Mouse (Mus musculus): ENCODE results near the gene Tpcn1. TPM values are rescaled to one million over a fixed set of nuclear protein-coding genes. Genes with fewer than 3 reads are reported as not detected.
A peak's percentile ranks its signal among the peaks of the same experiment; 100 is the strongest.

Gene Tpcn1
- polyA plus RNA-seq (2015; fragmentation: Nextera tagmentation; extraction: Ambion mirVana): 30.6 and 34.1 TPM in 2 replicates

DNA sequence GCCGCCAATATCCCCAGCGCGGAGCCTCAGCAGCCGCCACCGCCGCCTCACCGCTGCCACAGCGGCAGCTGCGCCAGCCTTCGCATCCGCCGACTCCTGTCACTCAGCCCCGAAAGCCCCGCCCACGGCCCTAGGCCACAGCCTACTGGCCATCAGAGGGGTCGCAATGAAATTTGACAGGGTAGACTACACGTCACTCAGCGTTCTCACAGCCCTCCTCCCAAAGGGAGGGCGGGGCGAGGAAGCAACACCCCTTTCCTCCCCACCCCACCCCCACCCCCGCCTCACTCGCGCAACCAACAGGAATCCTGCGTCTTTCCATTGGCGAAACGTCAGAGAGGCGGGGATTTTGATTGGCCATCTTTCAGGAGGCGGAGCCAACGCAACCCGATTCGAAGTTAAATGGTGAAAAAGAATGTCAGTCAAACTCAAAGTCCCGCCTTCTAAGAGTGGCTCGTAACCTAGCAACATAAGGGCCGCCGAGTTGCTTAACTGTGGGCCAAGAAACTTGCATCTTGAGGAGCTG lies at the start of gene Tpcn1, which contains the start of gene Iqcd:
Tpcn1 (minus strand) TSS at position 105 of the 526 bp plus-strand sequence.
Iqcd (plus strand) TSS at position 448 of the 526 bp plus-strand sequence.
- H3K4me2 ChIP-seq (replicated peaks; ENCODE audit: low read depth, low read length): peak within 1 kb of the TSS; percentile 93
- peak within 1 kb of the TSS; percentile 82 for H3K4me3 ChIP-seq (ENCODE audit: low read length)
- ATAC-seq (ENCODE audit: low FRiP score, low TSS enrichment): peak; percentile 96
- H3K27me3 ChIP-seq (ENCODE audit: insufficient read depth, low read length): no peaks in the 10 kb centered on the region
- H3K36me3 ChIP-seq (ENCODE audit: insufficient read depth, low read length): peaks cover 8% of the 10 kb centered on the region; the same call in 1 of the 2 replicates
- H3K27ac ChIP-seq (ENCODE audit: low read length): peak within 1 kb of the TSS; percentile 65
- 0% methylated on average over 35 of the region's 35 CpGs for WGBS
- H3K9ac ChIP-seq (replicated peaks; ENCODE audit: low read length): peak within 1 kb of the TSS; percentile 86
- peaks cover 25% of the 10 kb centered on the region for H3K4me1 ChIP-seq (ENCODE audit: insufficient read depth, low read length)
- no peaks in the 10 kb centered on the region for H3K9me3 ChIP-seq (ENCODE audit: low read length)

DNA sequence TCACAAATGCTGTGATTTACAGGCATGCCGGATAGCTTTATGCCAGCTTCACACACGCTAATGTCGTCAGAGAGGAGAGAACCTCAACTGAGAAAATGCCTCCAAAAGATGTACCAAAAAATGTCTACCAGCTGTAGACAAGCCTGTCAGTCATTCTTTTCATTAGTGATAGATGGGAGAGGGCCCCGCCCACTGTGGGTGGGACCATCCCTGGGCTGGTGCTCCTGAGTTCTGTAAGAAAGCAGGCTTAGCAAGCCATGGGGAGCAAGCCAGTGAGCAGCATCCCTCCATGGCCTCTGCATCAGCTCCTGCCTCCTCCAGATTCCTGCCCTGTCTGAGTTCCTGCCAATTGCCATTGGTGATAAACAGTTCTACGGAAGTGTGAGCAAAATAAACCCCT lies 47.2 kb upstream of the Tpcn1 start:
- peaks cover 8% of the 10 kb centered on the region for H3K9me3 ChIP-seq (ENCODE audit: low read length)
- H3K36me3 ChIP-seq (ENCODE audit: insufficient read depth, low read length): no peaks in the 10 kb centered on the region
- 69% methylated on average over 5 of the region's 5 CpGs for WGBS
- no peak overlapping the region for H3K27ac ChIP-seq (ENCODE audit: low read length)
- H3K4me2 ChIP-seq (replicated peaks; ENCODE audit: low read depth, low read length): no peak overlapping the region
- 0 out of 2 replicates have a peak, but pooled peaks cover 7% of the 10 kb centered on the region for H3K27me3 ChIP-seq (ENCODE audit: insufficient read depth, low read length)
- no peaks in the 10 kb centered on the region for H3K4me1 ChIP-seq (ENCODE audit: insufficient read depth, low read length)
- no peak overlapping the region for H3K9ac ChIP-seq (replicated peaks; ENCODE audit: low read length)
- no peak overlapping the region for H3K4me3 ChIP-seq (ENCODE audit: low read length)
- ATAC-seq (ENCODE audit: low FRiP score, low TSS enrichment): no peak

DNA sequence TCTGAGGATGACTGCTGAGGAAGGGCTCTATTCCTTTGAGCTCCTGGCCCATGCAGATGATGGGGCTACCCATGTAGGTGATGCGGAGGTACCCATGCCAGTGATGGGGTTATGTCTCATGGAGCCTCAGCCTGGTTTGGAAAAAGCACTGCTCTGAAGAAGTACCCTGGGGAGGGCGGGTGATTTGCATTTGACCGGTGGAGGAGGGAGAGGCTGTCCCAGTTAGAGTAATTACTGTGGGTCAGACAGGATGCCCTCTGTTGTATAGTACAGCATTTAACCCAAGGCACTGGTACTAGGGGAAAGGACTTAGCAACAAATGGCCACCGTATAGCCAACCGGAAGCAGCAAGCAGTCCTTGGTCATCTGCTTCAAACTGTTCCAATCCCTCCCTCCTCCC lies 46.4 kb upstream of the Tpcn1 start:
- ATAC-seq (ENCODE audit: low FRiP score, low TSS enrichment): no peak
- Histone ChIP-seq H3K9ac (replicated peaks; ENCODE audit: low read length) (no peak overlapping the region), H3K9me3 (ENCODE audit: low read length) (peaks cover 8% of the 10 kb centered on the region), H3K4me3 (ENCODE audit: low read length) (no peak overlapping the region), H3K4me1 (ENCODE audit: insufficient read depth, low read length) (no peaks in the 10 kb centered on the region), H3K4me2 (replicated peaks; ENCODE audit: low read depth, low read length) (no peak overlapping the region), H3K36me3 (ENCODE audit: insufficient read depth, low read length) (no peaks in the 10 kb centered on the region), H3K27ac (ENCODE audit: low read length) (no peak overlapping the region), H3K27me3 (ENCODE audit: insufficient read depth, low read length) (peaks cover 14% of the 10 kb centered on the region; the same call in 1 of the 2 replicates)
- 27% methylated on average over 5 of the region's 5 CpGs for WGBS

DNA sequence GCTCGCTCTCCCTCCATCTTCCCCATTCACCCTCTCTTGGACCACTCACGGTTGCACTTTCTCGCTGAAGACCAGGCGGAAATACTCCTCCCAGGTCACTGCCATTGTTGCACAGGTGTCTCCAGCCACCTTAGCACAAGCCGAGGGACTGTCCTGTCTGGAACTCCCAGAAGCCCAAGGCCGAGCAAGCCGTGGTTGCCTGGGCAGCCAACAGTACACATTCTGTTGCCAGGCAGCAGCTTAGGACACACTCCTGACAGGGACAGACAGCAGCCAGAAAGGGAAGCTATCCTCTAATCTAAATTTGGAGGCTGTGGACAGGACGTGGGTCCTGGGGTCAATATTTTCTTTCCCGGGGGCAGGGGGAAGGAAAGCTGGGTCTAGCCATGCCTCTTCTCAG lies 45.7 kb upstream of the Tpcn1 start, which contains the start of gene Cfap73:
Cfap73 (minus strand) TSS at position 105 of the 400 bp plus-strand sequence.
- Histone ChIP-seq H3K9me3 (ENCODE audit: low read length) (peaks cover 8% of the 10 kb centered on the region), H3K27ac (ENCODE audit: low read length) (no peak within 1 kb of the TSS), H3K27me3 (ENCODE audit: insufficient read depth, low read length) (peaks cover 15% of the 10 kb centered on the region; the same call in 1 of the 2 replicates), H3K4me2 (replicated peaks; ENCODE audit: low read depth, low read length) (no peak within 1 kb of the TSS), H3K4me3 (ENCODE audit: low read length) (no peak within 1 kb of the TSS), H3K36me3 (ENCODE audit: insufficient read depth, low read length) (no peaks in the 10 kb centered on the region), H3K4me1 (ENCODE audit: insufficient read depth, low read length) (no peaks in the 10 kb centered on the region), H3K9ac (replicated peaks; ENCODE audit: low read length) (no peak within 1 kb of the TSS)
- no peak for ATAC-seq (ENCODE audit: low FRiP score, low TSS enrichment)
- WGBS: 51% methylated on average over 9 of the region's 9 CpGs

DNA sequence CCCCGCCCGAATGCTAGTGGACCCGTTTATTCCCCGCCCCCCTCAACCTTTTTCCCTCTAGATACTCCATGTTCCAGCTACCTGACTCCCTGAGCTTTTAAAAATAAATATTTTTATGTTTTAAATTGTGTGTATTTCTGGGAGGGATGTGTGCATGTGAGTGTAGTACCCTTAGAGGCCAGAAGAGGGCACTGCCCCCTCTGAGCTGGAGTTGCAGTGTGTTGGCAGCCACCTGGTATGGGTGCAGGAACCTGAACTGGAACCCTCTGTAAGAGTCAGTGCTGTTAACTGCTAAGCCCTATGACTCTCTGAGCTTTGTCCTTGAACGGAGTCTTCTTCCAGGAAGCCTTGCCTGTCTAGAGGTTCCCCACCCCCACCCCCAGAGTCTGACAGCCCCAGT lies 43.4 kb upstream of the Tpcn1 start:
- Histone ChIP-seq H3K4me1 (ENCODE audit: insufficient read depth, low read length) (no peaks in the 10 kb centered on the region), H3K9ac (replicated peaks; ENCODE audit: low read length) (no peak overlapping the region), H3K9me3 (ENCODE audit: low read length) (peaks cover 8% of the 10 kb centered on the region), H3K36me3 (ENCODE audit: insufficient read depth, low read length) (peaks cover 16% of the 10 kb centered on the region), H3K27ac (ENCODE audit: low read length) (no peak overlapping the region), H3K4me3 (ENCODE audit: low read length) (no peak overlapping the region), H3K4me2 (replicated peaks; ENCODE audit: low read depth, low read length) (no peak overlapping the region), H3K27me3 (ENCODE audit: insufficient read depth, low read length) (peaks cover 15% of the 10 kb centered on the region; the same call in 1 of the 2 replicates)
- 88% methylated on average over 5 of the region's 5 CpGs for whole genome bisulfite sequencing
- no peak for ATAC-seq (ENCODE audit: low FRiP score, low TSS enrichment)

DNA sequence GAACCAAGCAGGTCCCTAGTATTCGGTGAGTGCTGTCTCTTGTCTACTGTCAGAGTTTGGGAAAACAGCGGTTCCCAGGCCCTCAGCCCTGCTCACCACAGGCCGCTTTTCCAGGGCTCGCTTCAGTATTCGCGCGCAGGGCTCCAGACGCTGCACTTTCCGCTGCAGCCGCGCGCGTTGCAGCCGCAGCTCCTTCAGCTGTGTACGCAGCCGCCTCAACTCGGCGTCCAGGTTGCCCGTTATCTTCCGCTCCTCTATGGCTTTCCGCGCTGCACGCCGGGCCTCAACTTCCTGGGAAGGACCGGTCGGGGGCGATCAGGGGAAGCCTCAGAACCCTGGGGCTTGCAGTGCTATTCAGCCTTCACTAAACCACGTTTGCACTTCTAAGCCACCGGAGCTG lies 42.7 kb upstream of the Tpcn1 start:
- peaks cover 15% of the 10 kb centered on the region; the same call in 1 of the 2 replicates for H3K27me3 ChIP-seq (ENCODE audit: insufficient read depth, low read length)
- H3K4me2 ChIP-seq (replicated peaks; ENCODE audit: low read depth, low read length): peak overlapping the region; percentile 51
- H3K36me3 ChIP-seq (ENCODE audit: insufficient read depth, low read length): peaks cover 19% of the 10 kb centered on the region
- no peak overlapping the region for H3K27ac ChIP-seq (ENCODE audit: low read length)
- H3K4me3 ChIP-seq (ENCODE audit: low read length): peak overlapping the region; percentile 21; the same call in 1 of the 2 replicates
- 6% methylated on average over 29 of the region's 29 CpGs for WGBS
- ATAC-seq (ENCODE audit: low FRiP score, low TSS enrichment): no peak
- no peaks in the 10 kb centered on the region for H3K4me1 ChIP-seq (ENCODE audit: insufficient read depth, low read length)
- H3K9me3 ChIP-seq (ENCODE audit: low read length): peaks cover 8% of the 10 kb centered on the region
- H3K9ac ChIP-seq (replicated peaks; ENCODE audit: low read length): 0 out of 2 replicates have a peak overlapping the region, but pooled peaks have one; percentile 24

DNA sequence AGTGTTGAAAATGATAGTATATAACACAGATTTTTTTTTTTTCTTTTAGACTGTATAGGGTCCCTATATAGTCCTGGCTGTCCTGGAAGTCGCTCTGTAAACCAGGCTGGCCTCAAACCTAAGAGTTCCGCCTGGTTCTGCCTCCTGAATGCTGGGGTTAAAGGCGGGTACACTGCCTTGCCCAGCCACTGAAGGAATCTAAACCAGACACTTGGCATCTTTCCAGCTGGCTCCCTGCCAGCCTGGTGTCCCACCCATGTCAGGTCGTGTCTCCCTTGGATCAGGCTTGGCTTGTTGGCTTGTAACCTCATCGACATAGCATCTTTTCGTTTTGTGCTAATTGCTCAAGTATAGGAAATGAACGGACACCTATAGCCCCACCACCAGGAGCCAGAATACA lies 40.2 kb upstream of the Tpcn1 start:
- ATAC-seq (ENCODE audit: low FRiP score, low TSS enrichment): no peak
- H3K27me3 ChIP-seq (ENCODE audit: insufficient read depth, low read length): peaks cover 15% of the 10 kb centered on the region; the same call in 1 of the 2 replicates
- peaks cover 44% of the 10 kb centered on the region for H3K36me3 ChIP-seq (ENCODE audit: insufficient read depth, low read length)
- H3K4me3 ChIP-seq (ENCODE audit: low read length): no peak overlapping the region
- H3K27ac ChIP-seq (ENCODE audit: low read length): no peak overlapping the region
- no peaks in the 10 kb centered on the region for H3K4me1 ChIP-seq (ENCODE audit: insufficient read depth, low read length)
- no peak overlapping the region for H3K4me2 ChIP-seq (replicated peaks; ENCODE audit: low read depth, low read length)
- WGBS: 61% methylated on average over 7 of the region's 7 CpGs
- H3K9ac ChIP-seq (replicated peaks; ENCODE audit: low read length): no peak overlapping the region
- H3K9me3 ChIP-seq (ENCODE audit: low read length): peaks cover 8% of the 10 kb centered on the region

DNA sequence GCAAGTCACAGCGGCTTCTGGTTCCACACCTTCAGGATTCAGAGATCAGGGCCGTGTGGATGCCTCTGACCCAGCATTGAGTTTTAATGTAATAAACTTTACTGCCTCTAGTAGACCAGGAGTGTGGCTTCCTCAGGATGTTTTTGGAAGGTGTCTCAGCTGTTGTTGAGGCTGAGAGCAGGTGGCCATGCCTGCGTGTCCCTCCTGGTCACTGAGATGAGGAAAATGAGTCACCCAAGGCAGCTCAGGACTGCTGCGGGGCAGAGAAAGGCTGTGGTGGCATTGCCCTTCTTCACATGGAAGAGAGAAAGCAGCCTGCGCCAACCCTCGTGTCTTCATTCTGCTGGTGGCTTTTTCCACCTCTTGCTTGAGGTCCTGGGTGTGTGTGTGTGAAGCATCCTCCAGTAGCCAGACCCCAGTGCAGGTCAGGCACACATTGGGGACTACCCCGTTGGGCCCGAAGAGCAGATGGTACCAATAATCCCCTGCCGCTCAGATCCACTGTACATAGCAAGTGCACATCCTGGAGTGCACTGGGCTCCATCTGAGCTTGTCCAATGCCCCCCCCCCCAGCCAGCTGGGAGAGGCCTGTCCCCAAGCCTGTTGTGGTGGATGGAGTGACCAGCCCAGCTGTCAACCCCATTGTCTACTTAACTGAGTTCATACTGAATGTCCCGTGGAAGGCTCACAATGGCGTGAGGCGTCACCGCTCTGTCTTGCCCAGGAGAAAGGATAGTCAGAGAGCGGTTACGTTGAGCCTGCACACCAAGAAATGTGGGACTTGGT lies 39.2 kb upstream of the Tpcn1 start:
- Histone ChIP-seq H3K27me3 (ENCODE audit: insufficient read depth, low read length) (peaks cover 15% of the 10 kb centered on the region; the same call in 1 of the 2 replicates), H3K4me1 (ENCODE audit: insufficient read depth, low read length) (no peaks in the 10 kb centered on the region), H3K9me3 (ENCODE audit: low read length) (peaks cover 8% of the 10 kb centered on the region), H3K4me2 (replicated peaks; ENCODE audit: low read depth, low read length) (no peak overlapping the region), H3K9ac (replicated peaks; ENCODE audit: low read length) (no peak overlapping the region), H3K36me3 (ENCODE audit: insufficient read depth, low read length) (peaks cover 51% of the 10 kb centered on the region), H3K27ac (ENCODE audit: low read length) (no peak overlapping the region), H3K4me3 (ENCODE audit: low read length) (no peak overlapping the region)
- ATAC-seq (ENCODE audit: low FRiP score, low TSS enrichment): no peak
- WGBS: 90% methylated on average over 15 of the region's 15 CpGs

DNA sequence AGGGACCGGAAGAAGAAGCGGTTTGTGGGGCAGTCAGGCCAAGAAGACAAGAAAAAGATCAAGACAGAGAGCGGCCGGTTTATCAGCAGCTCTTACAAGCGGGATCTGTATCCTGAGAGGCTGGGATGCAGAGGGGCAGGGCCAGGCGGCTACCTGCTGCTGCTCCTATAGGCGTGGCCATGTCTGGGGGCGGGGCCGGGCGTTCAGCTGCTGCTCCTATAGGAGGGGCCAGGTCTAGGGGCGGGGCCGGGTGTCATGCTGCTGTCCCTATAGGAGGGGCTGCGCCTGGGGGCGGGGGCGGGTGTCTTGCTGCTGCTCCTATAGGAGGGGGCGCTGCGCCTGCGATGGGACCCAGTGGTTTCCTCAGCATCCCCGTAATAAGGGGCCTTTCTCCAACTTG lies 37.9 kb upstream of the Tpcn1 start:
- Histone ChIP-seq H3K27ac (ENCODE audit: low read length) (no peak overlapping the region), H3K9me3 (ENCODE audit: low read length) (no peaks in the 10 kb centered on the region), H3K27me3 (ENCODE audit: insufficient read depth, low read length) (peaks cover 13% of the 10 kb centered on the region; the same call in 1 of the 2 replicates), H3K4me3 (ENCODE audit: low read length) (no peak overlapping the region), H3K4me2 (replicated peaks; ENCODE audit: low read depth, low read length) (no peak overlapping the region), H3K9ac (replicated peaks; ENCODE audit: low read length) (no peak overlapping the region), H3K4me1 (ENCODE audit: insufficient read depth, low read length) (no peaks in the 10 kb centered on the region), H3K36me3 (ENCODE audit: insufficient read depth, low read length) (peaks cover 64% of the 10 kb centered on the region)
- WGBS: 38% methylated on average over 19 of the region's 19 CpGs
- ATAC-seq (ENCODE audit: low FRiP score, low TSS enrichment): peak; percentile 55; the same call in 1 of the 2 replicates

Data from kidney, embryonic 16.5 days (tissue).